Mouse (Mus musculus) yolk sac, embryonic 10.5 days (tissue): ENCODE measurements around the gene Gm9821.

ENCODE experiments used
- DNase-seq: peaks from one replicate; pipeline ENCODE4 v3.0.0-alpha.2; 2017; ENCODE audit warnings: low spot score

Gm9821 gene

GRCm38 (mm10) chr2:91945483-91945882, at the start of gene Gm9821:
Gm9821 (plus strand) TSS chr2:91945703.
- DNase-seq: no peak

- DNase-seq: no peak
Measured at GRCm38 (mm10) chr2:91897968-91898367, 47.5 kb upstream of the Gm9821 start.

- DNase-seq: no peak
Measured at GRCm38 (mm10) chr2:91899141-91899540, 46.4 kb upstream of the Gm9821 start.

- no peak for DNase-seq
Measured at GRCm38 (mm10) chr2:91900431-91900830, 45.1 kb upstream of the Gm9821 start.

DNA sequence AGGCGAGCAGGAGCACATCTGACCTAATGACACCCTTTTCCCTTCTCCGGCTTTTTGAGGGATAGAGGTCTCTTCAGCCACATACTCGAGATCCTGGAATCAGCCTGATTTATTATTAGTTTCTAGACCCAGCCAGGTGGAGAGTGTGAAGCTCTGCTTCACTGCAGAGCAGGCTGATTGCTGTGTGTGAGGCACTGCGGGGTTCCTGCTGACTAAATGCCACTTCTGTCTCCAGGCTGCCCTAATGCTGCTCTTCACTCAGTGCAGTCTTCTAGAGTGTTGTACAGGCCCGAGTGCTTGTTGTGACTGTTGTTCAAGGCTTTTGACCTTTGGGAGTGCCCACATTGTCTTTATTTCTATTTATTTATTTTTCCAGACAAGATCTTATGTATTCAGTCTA, 43.2 kb upstream of the Gm9821 start:
- no peak for DNase-seq

DNA sequence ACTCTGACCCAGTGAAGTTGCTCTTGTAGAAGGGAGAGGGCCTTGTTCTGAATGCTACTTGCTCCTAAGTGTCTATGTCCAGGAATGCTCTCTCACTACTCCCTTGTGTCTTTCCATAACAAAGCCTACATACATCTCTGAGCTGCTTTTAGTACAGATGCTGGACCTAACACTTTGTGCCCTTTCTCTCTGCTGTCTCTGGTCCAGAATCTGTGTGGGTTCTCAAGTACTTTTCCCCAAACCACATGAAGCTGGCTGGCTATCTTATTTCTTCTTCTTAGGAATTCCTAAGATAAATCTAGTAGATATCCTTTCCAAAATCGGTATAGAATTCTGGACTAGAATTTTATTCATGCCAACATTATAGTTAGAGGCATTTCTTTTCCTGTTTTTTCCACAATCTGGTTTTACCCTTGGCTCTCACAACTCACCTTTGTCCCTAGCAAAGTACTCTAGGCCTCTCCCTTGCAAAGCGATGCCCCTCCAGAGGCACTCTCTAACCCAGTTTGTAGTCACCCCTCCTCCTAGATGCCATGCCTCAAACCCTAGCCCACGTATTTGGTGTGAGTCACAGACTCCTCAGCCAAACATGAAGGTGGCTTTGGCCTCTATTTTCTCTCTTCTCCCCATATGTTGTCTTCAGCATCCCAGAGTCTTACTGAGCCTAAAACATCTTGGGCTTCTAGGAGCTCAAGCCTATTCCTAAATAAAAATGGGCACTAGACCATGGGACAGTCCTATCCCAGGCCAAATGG, 42.2 kb upstream of the Gm9821 start:
- no peak for DNase-seq

- no peak for DNase-seq
Measured at GRCm38 (mm10) chr2:91904618-91905307, 40.7 kb upstream of the Gm9821 start.

DNA sequence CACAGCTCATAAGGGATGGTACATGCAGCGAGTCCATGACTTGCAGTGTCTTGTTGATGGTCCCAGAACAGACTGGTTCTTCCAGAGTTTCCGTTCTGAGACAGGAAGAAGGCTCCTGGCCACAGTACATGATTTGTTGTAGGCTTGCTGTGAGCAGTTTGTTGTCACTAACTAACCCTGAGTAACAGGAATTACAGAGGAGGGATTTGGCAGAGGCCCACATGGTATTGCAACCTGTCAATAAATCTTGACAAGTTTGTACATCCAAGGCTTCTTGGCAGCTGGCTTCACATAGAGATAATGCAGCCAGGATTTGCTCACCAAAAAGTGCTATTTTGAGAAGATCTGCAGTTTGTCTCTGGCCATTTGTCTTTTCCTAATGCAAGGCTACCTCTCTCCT, 39.4 kb upstream of the Gm9821 start:
- DNase-seq: no peak

DNA sequence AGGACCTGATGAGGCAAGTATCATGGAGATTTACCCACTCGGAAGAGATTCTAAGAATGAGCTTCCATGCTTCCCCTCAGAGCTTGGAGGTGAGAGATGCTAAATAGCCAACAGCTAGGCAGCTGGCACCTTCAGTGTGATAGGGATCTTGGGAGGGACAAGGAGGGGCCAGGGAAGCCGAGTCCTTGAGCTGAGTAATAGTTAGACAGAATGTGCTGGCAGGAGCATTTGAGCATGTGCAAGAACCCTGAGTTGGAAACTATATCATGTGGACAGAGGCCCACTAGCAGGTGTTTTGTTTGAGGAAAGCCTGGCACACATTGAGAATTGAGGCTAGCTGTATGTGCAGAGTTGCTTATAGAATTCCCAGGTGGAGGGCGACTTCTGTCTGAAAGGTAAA, 32.9 kb upstream of the Gm9821 start:
- no peak for DNase-seq

DNA sequence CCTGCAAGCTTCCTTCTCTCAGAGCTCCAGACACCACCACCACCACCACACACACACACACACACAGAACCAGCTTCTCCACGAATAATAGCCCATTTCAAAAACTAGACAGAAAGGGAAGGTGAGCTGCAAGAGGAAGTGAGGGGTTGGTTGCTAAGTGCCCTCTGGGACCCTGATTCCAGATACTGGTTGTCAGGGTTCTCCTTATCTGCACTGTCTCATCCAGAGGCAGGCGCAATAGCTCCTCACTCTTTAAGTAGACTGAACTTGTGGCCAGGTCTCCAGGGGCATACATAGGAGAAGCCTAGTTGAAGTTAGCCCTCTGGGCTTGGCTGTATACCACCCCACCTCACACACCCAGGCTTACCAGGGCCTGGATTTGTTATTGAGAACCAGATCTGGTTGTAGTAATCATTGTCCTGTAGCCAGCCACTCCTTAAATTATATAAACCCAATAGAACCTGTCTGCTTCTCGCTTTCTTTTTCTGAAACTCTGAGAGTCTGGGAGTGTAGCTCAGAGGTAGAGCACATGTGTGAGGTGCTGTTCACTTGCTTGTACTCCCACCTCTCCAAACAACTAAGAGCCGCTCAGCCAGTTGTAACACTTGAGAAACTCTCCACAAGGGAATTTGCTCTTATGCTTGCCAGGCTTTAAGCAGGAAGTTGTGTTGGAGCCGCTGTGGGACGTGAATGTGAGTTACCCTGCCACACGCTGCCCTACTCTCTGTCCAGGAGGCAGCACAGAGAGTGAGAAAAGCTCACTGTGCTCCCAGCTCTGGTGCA, 32.0 kb upstream of the Gm9821 start:
- DNase-seq: no peak

DNA sequence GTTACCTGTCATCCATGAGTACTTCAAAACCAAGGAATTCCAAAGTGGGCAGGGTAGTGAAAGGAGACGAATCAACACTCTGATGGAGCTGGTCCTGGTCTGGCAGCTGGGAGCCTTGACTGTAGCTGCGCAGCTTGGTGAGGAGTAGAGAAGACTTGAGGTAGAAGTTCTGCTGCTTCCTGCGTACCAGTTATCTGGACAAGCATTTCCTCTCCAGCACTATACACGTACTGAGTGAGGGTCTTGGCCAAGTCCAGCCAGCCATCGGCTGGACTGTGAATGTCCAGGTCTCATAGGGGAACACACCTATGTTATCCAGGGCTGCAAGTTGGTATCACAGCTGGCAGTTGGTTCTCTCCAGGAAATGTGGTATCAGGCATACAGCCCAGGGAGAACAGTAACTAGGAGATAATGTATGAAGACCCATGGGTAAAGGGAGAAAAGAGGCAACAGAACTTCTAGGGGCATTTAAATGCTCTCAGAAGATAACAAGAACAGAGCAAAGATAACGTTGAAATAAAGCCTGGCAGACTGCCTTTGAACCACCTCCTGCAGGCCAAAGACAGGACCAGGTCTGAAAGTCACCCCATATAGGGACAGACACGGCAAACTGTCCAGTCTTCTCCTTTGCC, 29.0 kb upstream of the Gm9821 start:
- no peak for DNase-seq

DNA sequence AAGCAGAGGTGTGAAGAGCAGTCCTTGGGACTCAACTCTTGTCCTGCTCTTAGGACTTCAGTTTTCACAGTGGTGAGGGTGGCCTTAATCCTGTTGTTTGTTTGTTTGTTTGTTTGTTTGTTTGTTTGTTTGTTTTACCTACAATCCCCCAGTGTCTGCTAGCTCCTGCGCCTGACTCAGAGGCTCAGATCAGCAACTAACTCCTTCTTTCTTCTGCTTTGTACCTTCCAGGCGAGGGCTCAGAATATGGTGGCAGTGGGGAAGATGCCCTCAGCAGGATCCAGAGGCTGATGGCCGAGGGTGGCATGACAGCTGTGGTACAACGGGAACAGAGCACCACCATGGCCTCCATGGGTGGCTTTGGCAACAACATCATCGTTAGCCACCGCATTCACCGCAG, 28.4 kb upstream of the Gm9821 start:
- no peak for DNase-seq

DNA sequence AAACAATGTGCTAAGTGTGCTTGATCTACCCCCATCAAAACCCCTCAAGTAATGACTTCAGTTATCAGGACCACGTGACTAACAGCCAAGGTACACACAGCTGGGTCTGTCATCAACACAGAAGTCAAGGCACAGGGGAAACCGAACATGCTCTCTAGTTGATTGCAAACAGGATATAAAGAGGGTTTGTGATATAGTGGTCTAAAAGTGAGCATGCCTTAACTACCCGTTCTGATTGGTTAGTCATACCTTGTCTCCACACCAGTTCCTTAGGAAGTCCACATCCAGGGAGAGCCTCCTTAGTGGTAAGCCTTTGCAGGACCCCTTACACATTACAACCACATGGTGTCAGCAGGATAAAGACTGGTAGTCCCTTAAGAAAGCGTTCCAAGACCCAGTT, 25.4 kb upstream of the Gm9821 start:
- DNase-seq: no peak

- DNase-seq: peak; percentile 75
Measured at GRCm38 (mm10) chr2:91921181-91921789, 24.2 kb upstream of the Gm9821 start.

DNA sequence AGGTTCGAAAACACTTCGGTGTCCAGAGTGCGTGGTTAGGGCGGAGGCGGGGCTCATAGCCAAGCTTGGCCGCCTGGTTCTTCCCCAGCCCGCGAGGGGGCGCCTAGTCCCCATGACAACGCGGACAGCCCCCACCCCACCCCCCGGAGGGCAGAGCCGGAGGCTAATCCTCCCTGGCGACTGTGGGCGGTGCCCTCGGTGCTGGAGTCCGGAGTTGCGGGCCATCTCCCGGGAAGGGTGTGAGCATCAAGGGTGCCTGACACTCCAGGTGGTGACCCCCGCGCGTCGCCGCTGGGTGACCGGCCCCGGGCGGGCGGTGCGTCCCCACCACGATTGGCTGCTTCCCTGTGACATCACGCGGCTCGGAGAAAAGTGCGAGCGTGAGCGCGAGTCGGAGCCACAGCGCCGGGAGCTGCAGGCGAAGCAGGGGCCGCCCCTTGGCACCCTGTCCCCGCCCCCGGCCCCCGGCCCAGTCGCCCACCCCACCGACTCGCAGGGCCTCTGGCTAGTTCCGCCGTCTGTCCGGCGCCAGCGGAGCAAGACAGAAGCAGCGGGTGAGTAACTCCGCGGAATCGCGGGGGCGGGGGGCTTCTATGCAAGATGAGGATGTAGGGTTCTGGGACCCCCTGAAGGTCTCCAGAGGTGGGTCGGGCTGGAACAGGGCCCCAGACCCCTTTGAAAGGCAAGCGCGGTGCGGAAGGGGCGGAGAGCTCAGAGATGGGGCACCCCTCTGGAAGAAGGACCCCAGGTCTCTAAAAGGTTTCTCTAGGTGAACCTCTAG, 23.5 kb upstream of the Gm9821 start:
- peak; percentile 79 for DNase-seq

DNA sequence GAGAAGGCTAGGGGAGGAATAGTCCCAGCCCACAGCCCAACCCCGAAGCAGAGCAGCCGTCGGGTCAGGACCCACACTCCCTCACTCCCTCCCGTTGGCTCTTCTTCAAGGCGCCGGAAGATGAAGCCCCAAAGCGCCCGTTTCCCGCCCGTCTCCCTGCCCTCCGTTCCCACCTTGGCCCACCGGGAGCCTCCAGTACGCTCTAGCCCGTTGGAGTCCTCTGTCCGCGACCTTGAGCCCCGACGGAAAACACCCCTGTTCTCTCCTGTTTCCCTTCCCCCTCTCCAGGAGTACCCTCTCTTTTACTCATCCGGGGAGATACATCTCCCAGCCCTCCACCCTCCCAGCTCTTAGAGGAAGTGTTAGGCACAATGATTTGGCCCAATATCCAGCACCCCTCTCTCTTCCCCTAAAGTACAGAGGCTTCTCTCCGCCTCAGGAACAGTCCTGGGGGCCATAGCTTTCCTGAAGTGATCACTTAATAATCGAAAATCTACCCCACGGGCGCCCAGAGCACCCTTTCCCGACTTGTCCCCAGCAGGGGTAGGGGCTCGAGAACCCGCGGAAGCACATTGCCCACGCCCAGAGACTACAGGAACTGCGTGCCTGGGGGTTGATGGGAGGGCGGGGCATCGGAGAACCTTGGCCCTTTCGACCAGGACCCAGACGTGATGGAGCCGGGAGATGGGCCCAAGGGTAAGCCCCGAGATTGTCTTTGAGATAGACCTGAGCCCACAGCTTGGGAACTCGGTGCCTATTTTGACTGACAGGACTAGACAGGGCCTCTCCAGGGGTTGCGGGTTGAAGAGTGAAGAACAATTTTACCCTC, 22.7 kb upstream of the Gm9821 start:
- DNase-seq: no peak

DNA sequence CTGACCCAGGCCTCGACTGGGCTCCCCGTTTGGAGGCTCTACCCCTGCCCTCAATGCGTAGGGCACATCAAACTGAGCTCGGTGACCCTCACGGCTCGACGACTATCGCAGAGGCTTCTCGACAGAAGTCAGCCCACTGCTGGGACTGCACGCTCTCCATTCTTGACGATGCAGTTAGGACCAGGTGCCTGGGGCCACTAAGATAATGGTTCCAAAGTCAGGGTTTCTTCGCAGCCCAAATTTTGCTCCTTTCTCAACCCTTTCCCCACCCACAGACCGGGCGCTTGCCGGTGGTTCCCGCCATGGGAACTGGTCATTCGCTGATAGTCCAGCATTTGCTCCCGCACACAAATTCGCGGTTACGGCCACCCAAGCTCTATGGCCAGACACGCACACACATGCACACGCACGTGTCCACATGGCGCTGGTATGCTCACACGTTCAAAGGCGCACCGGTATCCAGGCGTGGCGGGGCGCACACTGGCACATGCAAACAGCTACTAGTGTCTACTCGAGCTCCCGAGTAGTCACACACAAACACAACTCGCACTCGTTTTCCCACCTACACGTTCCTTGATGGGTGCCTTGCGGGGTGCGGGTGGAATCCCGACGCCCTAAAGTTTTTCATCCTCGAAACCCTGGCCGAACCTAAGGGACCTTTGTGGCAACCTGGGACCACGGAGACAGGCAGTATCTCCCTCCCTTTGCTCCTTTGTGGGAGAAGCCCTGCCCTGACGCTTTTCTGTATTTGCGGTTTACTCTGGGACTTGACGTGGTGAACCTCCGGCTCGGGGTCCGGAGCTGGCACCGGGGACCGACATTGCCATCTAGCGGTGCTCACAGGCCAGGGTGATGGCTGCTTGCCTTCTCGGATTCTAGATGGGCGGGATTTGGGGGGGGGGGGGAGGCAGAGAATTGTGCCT, 21.8 kb upstream of the Gm9821 start:
- DNase-seq: peak; percentile 68

DNA sequence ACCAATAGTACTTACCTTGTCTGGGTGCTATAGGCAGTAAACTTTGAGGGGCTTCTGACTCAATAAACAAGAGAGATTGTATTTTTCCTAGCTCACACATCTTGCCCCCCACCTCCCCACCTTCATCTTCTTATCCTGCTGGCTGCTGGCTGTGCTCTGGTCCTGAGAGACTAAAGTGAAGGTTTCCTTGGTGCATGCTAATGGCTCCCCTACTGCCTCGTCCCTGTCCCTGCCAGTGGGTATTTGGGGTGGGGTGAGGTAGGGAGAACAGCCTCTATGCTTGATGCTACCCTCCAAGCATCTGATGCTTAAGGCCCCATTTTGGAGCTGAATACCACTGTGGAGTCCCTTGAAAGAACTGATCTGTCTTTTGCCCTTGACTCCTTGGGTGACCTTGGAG, 20.8 kb upstream of the Gm9821 start:
- no peak for DNase-seq

DNA sequence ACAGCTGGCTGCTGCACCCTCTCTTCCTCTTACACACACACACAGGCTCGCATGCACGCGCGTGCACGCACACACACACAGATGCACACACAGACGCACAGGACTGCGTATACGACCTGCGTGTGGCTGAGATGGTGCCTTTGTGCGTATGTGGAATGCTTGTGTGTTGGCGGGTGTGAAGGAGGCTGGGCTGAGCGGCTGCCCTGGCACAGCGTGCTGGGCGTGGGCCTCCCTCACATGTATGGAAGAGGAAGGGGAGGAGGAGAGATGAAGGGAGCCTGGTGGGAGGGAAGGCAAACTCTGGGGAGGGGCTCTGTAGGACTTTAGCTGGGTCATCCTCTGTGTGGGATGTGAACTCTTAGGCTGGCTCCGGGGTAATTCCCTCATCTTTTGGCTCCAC, 20.1 kb upstream of the Gm9821 start:
- DNase-seq: no peak
